Mouse (Mus musculus): ENCODE measurements around the gene Col6a6. TPM values are rescaled to one million over a fixed set of nuclear protein-coding genes. Genes with fewer than 3 reads are reported as not detected.
"Not testable (repeated sequence)": the region's sequence is repeated elsewhere in the genome, so short reads cannot be mapped to it uniquely, and the experiment has no call there.

Gene Col6a6
- polyA plus RNA-seq, 1 experiment from 2014 or later: 0.09 TPM

DNA sequence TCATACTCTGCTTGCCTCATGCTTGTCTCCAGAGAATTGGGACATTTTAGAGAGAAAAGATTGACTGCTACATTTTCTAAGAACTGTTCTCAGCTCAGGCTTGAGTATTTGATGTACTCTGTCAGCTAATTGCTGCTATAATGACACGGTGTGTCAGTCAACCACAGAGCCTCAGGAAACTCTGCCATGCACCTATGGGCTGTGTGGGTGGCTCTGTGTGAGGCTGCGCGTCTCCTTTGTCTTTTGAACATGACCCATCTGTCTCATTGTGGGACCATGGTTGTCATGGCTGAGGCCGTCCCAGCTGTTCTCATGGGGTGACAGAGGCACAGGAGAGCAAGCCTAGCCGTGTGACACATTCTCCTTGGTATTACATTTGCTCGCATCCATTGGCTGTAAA is 168.1 kb downstream of the Col6a6 start:
- no peak for ATAC-seq (ENCODE audit: low FRiP score, low TSS enrichment)

DNA sequence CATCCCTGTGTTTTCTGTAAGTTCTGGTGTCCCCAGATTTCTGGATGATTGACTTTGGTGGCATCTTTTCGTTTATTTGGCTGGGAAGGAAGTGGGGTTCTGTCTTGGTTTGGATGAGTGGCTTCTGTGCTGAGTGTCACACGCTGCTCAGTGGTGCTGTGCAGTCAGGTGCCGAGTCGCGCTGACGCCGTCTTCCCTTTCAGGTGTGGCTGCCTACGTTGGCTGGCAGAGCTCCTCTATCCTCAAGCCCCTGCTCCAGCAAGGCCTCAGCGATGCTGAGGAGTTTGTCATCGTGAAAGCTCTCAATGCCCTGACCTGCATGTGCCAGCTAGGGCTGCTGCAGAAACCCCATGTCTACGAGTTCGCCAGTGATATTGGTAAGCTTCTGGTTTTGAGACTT is 169.7 kb downstream of the Col6a6 start:
- whole genome bisulfite sequencing: 97% methylated on average over 12 of the region's 12 CpGs
- Histone ChIP-seq H3K4me2 (ENCODE audit: low read length) (no peak overlapping the region), H3K4me1 (ENCODE audit: control insufficient read depth, insufficient read depth, low read length) (no peaks in the 10 kb centered on the region), H3K36me3 (ENCODE audit: control insufficient read depth, insufficient read depth, low read length) (peaks cover 64% of the 10 kb centered on the region), H3K9me3 (ENCODE audit: control insufficient read depth, low read length) (no peaks in the 10 kb centered on the region), H3K27me3 (ENCODE audit: control insufficient read depth, insufficient read depth, low read length) (no peaks in the 10 kb centered on the region), H3K9ac (replicated peaks; ENCODE audit: low read length) (no peak overlapping the region), H3K27ac (replicated peaks; ENCODE audit: low read depth, low read length) (no peak overlapping the region), H3K4me3 (replicated peaks; ENCODE audit: low read depth, low read length) (no peak overlapping the region)
- ATAC-seq (ENCODE audit: low FRiP score, low TSS enrichment): no peak
- DNase-seq: no peak

More for the DNA sequence above, 168.1 kb downstream of the Col6a6 start:
- 67% methylated on average over 6 of the region's 6 CpGs for WGBS
- no peak overlapping the region for H3K4me3 ChIP-seq (replicated peaks; ENCODE audit: low read depth, low read length)
- peaks cover 65% of the 10 kb centered on the region for H3K36me3 ChIP-seq (ENCODE audit: control insufficient read depth, insufficient read depth, low read length)
- H3K27ac ChIP-seq (replicated peaks; ENCODE audit: low read depth, low read length): no peak overlapping the region
- H3K9ac ChIP-seq (replicated peaks; ENCODE audit: low read length): no peak overlapping the region
- H3K27me3 ChIP-seq (ENCODE audit: control insufficient read depth, insufficient read depth, low read length): no peaks in the 10 kb centered on the region
- H3K9me3 ChIP-seq (ENCODE audit: control insufficient read depth, low read length): no peaks in the 10 kb centered on the region
- H3K4me1 ChIP-seq (ENCODE audit: control insufficient read depth, insufficient read depth, low read length): no peaks in the 10 kb centered on the region
- no peak for DNase-seq
- no peak overlapping the region for H3K4me2 ChIP-seq (ENCODE audit: low read length)

- H3K36me3 ChIP-seq (ENCODE audit: control insufficient read depth, insufficient read depth, low read length): peaks cover 65% of the 10 kb centered on the region
- no peak overlapping the region for H3K4me3 ChIP-seq (replicated peaks; ENCODE audit: low read depth, low read length)
- 84% methylated on average over 2 of the region's 2 CpGs for WGBS
- no peaks in the 10 kb centered on the region for H3K9me3 ChIP-seq (ENCODE audit: control insufficient read depth, low read length)
- no peaks in the 10 kb centered on the region for H3K4me1 ChIP-seq (ENCODE audit: control insufficient read depth, insufficient read depth, low read length)
- H3K27ac ChIP-seq (replicated peaks; ENCODE audit: low read depth, low read length): no peak overlapping the region
- H3K27me3 ChIP-seq (ENCODE audit: control insufficient read depth, insufficient read depth, low read length): no peaks in the 10 kb centered on the region
- no peak for DNase-seq
- no peak for ATAC-seq (ENCODE audit: low FRiP score, low TSS enrichment)
- no peak overlapping the region for H3K4me2 ChIP-seq (ENCODE audit: low read length)
- H3K9ac ChIP-seq (replicated peaks; ENCODE audit: low read length): no peak overlapping the region
Measured at GRCm38 (mm10) chr9:105656189-105656588, 171.8 kb downstream of the Col6a6 start.

DNA sequence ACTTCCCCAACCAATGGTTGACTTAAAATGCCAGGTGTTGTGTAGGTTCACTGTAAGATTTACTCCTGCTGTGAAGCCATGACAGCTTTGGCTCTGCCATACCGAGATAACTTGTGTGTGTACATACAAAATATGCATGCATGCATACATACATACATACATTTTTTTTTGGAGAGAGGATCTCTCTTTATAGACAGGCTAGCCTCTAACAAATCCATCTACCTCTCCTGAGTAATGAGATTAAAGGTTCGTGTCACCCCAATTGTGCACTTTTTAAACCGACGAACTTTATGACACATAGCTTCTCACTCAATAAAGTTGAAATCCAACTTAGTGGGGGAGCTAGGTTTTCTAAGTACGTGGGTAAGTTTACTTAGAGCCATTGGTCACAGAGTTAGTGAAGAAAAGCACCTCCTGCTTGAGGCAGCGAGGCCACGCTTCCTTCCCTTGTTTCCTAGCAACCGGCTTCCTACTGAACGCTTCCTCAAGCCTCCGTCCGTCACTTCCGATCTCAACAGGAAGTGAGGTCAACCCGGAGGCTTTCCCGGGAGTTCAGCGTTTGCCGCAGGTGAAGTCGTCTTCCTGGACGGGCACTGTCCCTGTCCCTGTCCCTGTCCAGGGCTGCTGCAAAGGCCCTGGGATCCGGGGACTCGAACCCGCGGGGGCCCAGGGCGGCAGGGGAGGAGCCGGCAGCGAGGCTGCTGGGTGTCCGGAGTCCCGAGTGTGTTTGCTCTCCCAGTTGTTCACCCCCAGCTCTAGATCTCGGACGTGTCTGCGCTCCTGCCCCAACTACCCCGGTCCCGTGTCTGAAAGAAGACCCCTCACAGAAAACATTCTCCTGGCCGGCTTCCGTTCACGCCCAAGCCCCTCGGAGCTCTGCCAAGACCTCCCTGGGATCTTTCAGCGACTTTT is 185.2 kb downstream of the Col6a6 start, which contains the start of gene Pik3r4:
Gene Pik3r4 (plus strand): TSS at position 519 of the 912 bp plus-strand sequence.
- peak; percentile 97 for DNase-seq
- Histone ChIP-seq H3K27ac (replicated peaks; ENCODE audit: low read depth, low read length) (peak within 1 kb of the TSS; percentile 74), H3K9me3 (ENCODE audit: control insufficient read depth, low read length) (no peaks in the 10 kb centered on the region), H3K27me3 (ENCODE audit: control insufficient read depth, insufficient read depth, low read length) (no peaks in the 10 kb centered on the region), H3K4me2 (ENCODE audit: low read length) (peak within 1 kb of the TSS; percentile 89), H3K9ac (replicated peaks; ENCODE audit: low read length) (peak within 1 kb of the TSS; percentile 73), H3K4me1 (ENCODE audit: control insufficient read depth, insufficient read depth, low read length) (peaks cover 9% of the 10 kb centered on the region), H3K4me3 (replicated peaks; ENCODE audit: low read depth, low read length) (peak within 1 kb of the TSS; percentile 84), H3K36me3 (ENCODE audit: control insufficient read depth, insufficient read depth, low read length) (peaks cover 16% of the 10 kb centered on the region)
- peak; percentile 66; the same call in 1 of the 2 replicates for ATAC-seq (ENCODE audit: low FRiP score, low TSS enrichment)
- 4% methylated on average over 37 of the region's 37 CpGs for WGBS

DNA sequence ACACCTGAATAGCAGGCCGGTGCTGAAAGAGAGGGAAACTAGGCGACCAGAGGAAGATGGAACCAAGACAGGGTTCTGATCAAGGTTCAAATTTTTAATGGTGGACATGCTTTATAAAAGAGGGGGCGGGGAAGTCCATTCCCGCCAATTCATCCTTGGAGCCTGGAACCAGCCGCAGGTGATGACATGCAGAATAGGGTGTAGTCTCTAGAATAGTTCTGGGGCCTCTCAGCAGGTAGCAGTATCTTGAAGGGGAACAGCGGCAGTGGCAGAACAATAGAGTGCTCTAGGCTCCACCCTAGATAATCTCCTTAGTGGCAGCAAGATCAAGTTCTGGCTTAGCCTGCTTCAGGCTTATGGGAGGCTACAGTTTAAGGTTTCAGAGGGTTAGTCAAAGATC is 186.6 kb downstream of the Col6a6 start:
- H3K4me2 ChIP-seq (ENCODE audit: low read length); H3K9ac ChIP-seq (replicated peaks; ENCODE audit: low read length); ATAC-seq (ENCODE audit: low FRiP score, low TSS enrichment); DNase-seq; H3K9me3 ChIP-seq (ENCODE audit: control insufficient read depth, low read length); H3K27ac ChIP-seq (replicated peaks; ENCODE audit: low read depth, low read length); H3K4me1 ChIP-seq (ENCODE audit: control insufficient read depth, insufficient read depth, low read length); H3K27me3 ChIP-seq (ENCODE audit: control insufficient read depth, insufficient read depth, low read length); H3K4me3 ChIP-seq (replicated peaks; ENCODE audit: low read depth, low read length): not testable (repeated sequence)
- 64% methylated on average over 6 of the region's 6 CpGs for WGBS
- H3K36me3 ChIP-seq (ENCODE audit: control insufficient read depth, insufficient read depth, low read length): peaks cover 13% of the 10 kb centered on the region; the same call in 1 of the 2 replicates

Other genes starting within 250 kb of the Col6a6 start
- gene Pik3r4, start 185.2 kb downstream of the Col6a6 start, polyA plus RNA-seq (2014; fragmentation: Nextera tagmentation; extraction: Ambion mirVana): 15.6 and 20.9 TPM in 2 replicates
- 0.11 and 0.18 TPM in 2 replicates for gene Col6a5, start 132.5 kb upstream of the Col6a6 start, polyA plus RNA-seq (2014; fragmentation: Nextera tagmentation; extraction: Ambion mirVana)

All from midbrain, embryonic 14.5 days (tissue).